Mouse (Mus musculus) heart, adult 18-20 months (tissue): ENCODE measurements at regions not wholly inside any gene's neighbourhood (a gene's known extent, or its start where the extent isn't known, plus 50 kb on each side); places are given as distances from the start of the nearest gene placed in this dataset.
A peak's percentile ranks its signal among the peaks of the same experiment; 100 is the strongest.
"Not testable (repeated sequence)": the region's sequence is repeated elsewhere in the genome, so short reads cannot be mapped to it uniquely, and the experiment has no call there.

Experiments
- DNase-seq, 2 experiments: peaks; one replicate each; pipeline ENCODE4 v3.0.0; 2021 to 2022; ENCODE audit warnings: mixed read lengths in 1 of 2

DNA sequence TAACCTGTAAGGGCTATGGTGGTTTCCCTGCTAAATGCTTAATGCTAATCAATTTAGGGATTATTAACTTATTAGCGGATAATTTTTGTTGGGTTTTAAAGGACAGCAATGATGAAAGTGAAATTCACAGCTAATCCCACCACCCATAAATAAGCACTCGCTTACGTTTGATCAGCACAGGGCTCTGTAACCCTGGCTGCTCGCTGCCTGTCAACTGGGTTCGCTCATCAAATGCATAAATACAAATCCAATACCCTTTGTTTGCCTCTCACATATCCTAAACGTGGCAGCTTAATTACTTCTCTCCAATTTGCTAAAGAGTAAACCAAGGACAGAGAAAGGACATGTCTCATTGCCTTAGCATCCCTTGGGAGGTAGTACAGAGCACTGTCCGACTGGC is 187.5 kb upstream of the Plcz1 start:
- no peak for DNase-seq

DNA sequence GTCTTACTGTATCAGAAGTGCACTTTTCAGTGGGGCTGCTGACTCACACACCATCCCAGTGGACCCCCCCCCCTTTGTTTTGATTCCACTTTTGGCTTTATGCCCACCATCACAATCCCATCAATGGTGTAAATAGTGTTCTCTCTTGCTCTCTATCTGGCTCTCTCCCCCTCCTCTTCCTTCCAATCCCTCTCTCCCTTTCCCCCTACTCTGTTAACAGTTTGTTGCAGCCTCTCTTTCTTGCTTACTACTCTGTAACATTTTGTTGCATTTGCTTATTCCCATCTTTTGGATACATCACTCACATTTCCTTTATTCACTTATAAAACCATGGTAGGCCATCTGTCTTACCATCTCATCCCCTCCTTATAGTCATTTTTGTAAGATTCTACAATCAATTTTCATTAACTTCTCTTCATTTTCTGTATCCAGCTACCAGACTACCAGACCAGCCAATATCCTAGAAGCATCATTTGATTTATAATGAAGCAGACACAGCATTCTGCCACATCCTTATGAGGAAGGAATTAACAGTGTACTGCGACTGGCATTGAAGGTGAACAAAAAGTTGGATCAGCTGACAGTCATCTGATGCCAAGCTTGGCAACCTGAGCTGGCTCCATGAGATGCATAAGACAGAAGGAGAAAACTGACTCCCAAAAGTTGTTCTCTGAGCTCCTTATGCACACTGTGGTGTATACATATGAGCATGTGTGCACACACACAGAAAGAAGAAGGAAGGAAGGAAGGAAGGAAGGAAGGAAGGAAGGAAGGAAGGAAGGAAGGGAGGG is 181.5 kb upstream of the Plcz1 start:
- DNase-seq: no peak

- no peak for DNase-seq
These were observed 180.5 kb upstream of the Plcz1 start for GRCm38 (mm10) chr6:140221653-140222272.

DNA sequence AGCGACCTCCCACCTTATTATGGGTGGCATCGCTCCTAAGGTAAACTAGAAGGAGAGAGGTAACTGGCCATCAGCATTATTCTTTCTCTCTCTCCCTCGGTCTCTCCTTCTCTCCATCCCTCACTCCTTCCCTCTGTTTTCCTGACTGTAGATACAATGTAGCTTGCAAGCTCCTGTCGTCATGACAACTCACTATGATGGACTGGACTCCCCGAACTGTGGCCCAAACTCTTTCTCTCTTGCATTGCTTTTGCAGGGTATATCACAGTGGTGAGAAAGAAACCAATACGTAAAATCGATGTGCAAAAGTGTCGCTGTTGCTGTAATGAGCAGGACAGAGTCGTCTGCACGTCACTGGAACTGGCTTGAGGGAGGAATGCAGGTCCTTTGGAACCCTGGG is 177.5 kb upstream of the Plcz1 start:
- DNase-seq: no peak

DNA sequence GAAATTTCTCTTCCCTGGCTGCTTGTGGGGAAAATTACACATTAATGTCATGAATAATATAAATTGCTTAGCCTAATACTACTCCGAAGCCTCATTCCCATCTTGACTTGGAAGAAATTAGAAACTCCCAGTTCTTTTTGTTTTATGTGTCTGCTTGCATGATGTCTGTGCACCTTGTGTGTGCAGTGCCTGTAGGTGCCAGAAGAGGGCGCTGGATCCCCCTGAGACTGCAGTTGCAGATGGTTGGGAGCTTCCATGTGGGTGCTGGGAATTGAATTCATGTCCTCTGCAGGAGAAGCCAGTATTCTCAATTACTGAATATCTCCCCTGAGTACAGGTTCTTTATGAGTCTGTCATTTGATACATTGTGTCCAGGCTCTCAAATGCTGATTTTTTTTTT is 171.1 kb upstream of the Plcz1 start:
- DNase-seq: no peak

- DNase-seq: no peak
These were observed 168.9 kb upstream of the Plcz1 start for GRCm38 (mm10) chr6:140210141-140210540.

DNA sequence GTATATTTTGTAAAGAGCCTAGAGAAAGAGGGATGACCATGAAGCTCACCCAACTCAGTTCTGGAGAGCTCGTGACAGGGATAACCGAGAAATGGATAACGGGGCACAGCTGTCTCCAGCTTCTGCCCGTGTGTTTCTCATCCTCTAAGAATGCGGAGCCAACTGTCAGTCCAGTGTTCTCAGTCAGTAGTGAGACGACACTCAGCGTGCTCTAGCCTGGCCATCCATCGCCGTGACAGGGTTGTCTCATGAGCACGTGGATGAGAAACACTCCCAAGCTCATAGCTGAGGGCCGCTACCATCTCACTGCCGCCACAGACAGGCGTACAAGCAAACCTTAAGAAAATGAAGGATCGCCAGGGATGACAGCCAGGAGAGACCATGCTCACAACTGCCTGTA is 167.8 kb upstream of the Plcz1 start:
- DNase-seq: no peak

DNA sequence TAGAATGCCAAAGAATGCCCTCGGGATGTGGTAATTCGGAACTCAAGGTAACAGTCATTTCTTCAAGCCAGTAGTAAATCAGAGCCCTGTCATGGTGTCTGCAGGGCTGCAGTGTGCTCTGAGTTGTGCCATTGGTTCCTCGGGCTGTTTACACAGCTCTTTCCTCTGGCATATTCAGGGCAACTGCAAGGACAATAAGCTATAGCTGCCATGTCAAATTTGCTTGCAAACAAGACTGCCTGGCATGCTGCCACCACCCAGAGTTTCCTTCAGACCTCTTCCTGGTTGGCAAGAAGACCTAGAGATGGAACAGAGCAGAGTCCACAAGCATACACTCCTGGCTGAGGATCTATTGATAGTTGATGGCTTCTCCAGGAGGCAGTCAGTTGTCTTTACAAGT is 167.1 kb upstream of the Plcz1 start:
- no peak for DNase-seq

DNA sequence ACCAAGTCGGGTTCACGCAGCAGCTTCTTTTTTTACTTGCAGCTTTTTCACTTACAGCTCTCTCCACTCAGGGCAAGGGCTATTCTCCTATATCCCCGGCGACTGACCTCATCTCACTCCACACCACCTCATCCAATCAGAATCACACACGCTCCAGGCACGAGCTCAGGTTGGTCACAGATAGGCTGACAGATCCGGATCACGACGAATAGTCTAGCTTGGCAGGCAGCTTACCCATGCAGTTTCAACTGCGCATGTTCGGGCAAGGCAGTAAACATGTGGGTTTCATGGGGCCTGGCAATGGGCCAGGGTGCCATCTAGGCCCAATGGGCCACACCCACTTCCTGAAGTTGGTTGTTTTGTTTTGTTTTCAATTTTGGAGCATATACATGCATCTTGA is 165.4 kb upstream of the Plcz1 start:
- DNase-seq: not testable (repeated sequence)

- no peak for DNase-seq
These were observed 160.1 kb upstream of the Plcz1 start for GRCm38 (mm10) chr6:140201356-140201755.

DNA sequence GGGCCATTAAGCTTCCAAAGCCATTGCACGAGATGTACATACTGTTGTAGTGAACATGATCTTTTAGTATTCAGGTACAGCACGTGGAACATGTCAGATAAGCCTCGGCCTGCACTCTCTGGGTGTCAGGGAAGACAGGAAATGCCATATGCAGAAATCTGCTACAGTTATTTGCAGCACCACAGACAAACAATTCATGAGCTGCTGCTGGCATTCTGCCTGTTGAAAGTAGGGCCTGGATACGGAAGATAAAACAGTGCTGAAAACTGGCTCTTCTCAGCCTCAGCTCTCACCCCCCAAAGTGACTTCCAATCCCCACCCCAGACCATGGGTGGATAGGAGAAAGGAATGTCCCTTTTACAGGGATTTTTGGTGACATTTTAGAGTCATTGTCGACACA is 159.1 kb upstream of the Plcz1 start:
- DNase-seq: no peak

DNA sequence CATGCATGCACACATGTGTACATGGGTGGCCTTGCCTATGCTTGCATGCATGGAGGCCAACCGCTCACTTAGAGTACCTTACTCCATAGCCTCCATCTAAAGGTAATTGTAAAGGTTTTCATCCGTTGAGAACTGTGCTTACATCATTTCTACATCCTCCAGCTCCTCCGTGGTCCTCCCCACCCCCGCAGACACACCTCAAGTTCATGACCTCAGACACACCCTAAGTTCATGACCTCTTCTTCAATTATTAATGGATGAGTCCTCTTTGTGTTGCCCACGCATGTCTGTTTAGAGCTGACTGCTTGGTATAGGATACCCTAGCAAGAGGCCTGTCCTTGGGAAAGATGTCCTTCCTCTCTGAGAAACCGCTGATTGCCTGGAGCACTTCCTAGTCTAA is 156.8 kb upstream of the Plcz1 start:
- no peak for DNase-seq

GRCm38 (mm10) chr6:140197113-140197675 is 155.9 kb upstream of the Plcz1 start:
- no peak for DNase-seq

- no peak for DNase-seq
These were observed 153.0 kb upstream of the Plcz1 start for GRCm38 (mm10) chr6:140194276-140194675.

GRCm38 (mm10) chr6:140193084-140193939 is 152.1 kb upstream of the Plcz1 start:
- peak; percentile 65 to 81 for DNase-seq

DNA sequence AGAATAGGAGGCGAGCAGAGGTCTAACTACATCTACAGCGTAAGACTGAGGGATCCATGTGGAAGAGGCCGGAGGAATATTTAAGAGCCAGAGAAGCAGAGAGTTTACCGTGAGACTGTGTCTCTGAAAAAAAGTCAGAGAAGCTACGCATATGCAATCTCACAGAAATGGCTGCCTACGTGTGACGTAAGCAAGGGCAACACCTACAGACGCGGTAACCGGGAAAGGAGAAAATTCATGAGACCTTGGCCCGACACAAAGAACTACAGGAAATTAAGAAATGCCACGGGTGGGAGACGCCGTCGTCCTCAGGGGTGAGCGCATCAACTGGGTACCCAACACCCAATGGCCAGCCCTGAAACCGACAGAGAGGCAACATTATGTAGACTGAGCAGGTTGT is 151.3 kb upstream of the Plcz1 start:
- no peak for DNase-seq

- DNase-seq: no peak
These were observed 150.1 kb upstream of the Plcz1 start for GRCm38 (mm10) chr6:140191341-140191740.

DNA sequence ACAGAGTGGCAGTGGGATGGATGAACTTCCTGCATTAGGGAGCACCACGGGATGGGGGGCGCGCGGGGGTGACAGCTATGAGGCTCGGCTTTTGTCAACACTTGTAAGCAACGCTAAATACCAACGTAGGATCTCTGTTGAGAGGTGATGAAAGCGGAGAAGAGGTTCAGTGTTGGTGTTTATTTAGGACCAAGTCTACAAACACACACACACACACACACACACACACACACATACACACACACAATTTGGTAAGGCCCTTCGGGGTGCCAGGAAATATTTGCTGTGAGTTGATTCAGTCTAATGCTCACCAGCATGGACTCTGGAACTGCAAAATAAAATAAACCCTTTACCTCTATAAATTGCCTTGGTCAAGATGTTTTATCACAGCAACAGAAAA is 148.3 kb upstream of the Plcz1 start:
- no peak for DNase-seq

- no peak for DNase-seq
These were observed 146.5 kb upstream of the Plcz1 start for GRCm38 (mm10) chr6:140187733-140188132.

DNA sequence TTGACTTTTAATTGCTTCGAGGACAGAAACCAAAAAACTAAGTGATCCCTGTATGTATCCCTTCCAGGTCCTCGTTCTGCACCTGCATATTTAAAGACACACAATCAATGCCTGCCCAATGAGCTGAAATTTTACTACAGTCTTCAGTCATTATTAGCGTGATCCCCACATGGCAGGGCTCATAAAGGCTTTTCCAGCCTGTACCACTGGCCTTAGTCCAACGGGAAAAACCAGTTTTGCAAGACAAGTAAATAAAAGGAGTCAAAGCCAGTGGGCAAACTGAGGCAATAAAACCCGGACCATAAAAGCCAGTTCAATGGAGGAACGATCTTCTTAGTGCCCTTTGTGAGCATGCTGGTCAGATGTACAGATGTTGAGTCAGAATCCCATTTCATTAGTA is 145.8 kb upstream of the Plcz1 start:
- DNase-seq: no peak

GRCm38 (mm10) chr6:140179999-140180398 is 138.7 kb upstream of the Plcz1 start:
- no peak for DNase-seq

GRCm38 (mm10) chr6:140178425-140179193 is 137.4 kb upstream of the Plcz1 start:
- no peak for DNase-seq
